Mouse (Mus musculus): Measurements from ENCODE around the gene Pdia5.

Pdia5 gene

GRCm38 (mm10) chr16:35360593-35360992 lies 130.1 kb downstream of the Pdia5 start:
- no peak for DNase-seq (ENCODE audit: low spot score in 2 of 2)

DNA sequence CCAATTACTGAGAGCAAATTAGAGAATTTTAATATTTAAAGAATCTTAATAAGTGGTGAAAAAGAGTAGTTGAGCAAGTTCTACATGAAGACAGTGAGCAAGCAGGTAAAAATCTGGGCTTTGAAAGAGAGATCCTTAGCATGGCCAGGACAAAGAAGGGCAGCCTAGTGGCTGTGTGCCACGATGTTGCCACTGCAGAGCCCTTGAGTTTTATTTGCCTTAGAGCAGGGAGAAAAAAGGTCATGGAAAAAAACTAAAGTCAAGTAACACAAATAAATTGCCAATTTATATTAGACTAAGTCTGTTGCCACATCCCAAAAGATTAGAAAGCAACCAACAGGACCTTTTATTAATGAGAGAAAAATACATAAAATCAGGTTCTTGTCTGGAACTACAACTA lies 133.2 kb downstream of the Pdia5 start:
- no peak for DNase-seq (ENCODE audit: low spot score in 2 of 2)

Data from heart, adult 9 months (tissue).